Mouse (Mus musculus) stomach, embryonic 15.5 days (tissue): ENCODE results near the gene Tatdn2. TPM values are rescaled to one million over a fixed set of nuclear protein-coding genes. Genes with fewer than 3 reads are reported as not detected.
"Not testable (repeated sequence)": the region's sequence is repeated elsewhere in the genome, so short reads cannot be mapped to it uniquely, and the experiment has no call there.

ENCODE experiments used
- ATAC-seq: fragments of 200-750 bp; cut with Nextera tagmentation; 2 replicates; pipeline ENCODE4 v1.8.0; 2017; ENCODE audit warnings: low read depth, moderate number of reproducible peaks, moderate TSS enrichment; ENCODE audit not compliant: insufficient read depth, low FRiP score
- H3K27ac ChIP-seq: fragments of 300-500 bp; sonication (generic); 2 replicates; pipeline ENCODE4 v1.5.1; 2015; ENCODE audit warnings: mild to moderate bottlenecking, inconsistent platforms
- H3K27me3 ChIP-seq: fragments of 300-500 bp; sonication (generic); replicated peaks from 2 replicates; pipeline ENCODE4 v1.6.1; 2015; ENCODE audit warnings: inconsistent platforms
- H3K36me3 ChIP-seq: fragments of 300-500 bp; sonication (generic); 2 replicates; pipeline ENCODE4 v1.6.1; 2015; ENCODE audit warnings: inconsistent platforms
- H3K4me1 ChIP-seq: fragments of 300-500 bp; sonication (generic); 2 replicates; pipeline ENCODE4 v1.6.1; 2015; ENCODE audit warnings: inconsistent platforms
- H3K4me2 ChIP-seq: fragments of 300-500 bp; sonication (generic); 2 replicates; pipeline ENCODE4 v1.6.1; 2015; ENCODE audit warnings: mild to moderate bottlenecking, inconsistent platforms
- H3K4me3 ChIP-seq: fragments of 300-500 bp; sonication (generic); replicated peaks from 2 replicates; pipeline ENCODE4 v1.5.1; 2015; ENCODE audit warnings: inconsistent platforms
- H3K9ac ChIP-seq: fragments of 300-500 bp; sonication (generic); 2 replicates; pipeline ENCODE4 v1.6.1; 2015; ENCODE audit warnings: inconsistent platforms
- H3K9me3 ChIP-seq: fragments of 300-500 bp; sonication (generic); 2 replicates; pipeline ENCODE4 v1.6.1; 2016; ENCODE audit warnings: inconsistent platforms
- WGBS: fragments of 180-500 bp; shearing (Covaris S2); methylation state at CpG from one replicate; pipeline ENCODE4 v1.1.7; 2015; 5-methylcytosine and 5-hydroxymethylcytosine counted together
- polyA plus RNA-seq: library from polyadenylated mRNA; unstranded; fragments of >200 nt; fragmentation: Nextera tagmentation; extraction: Ambion mirVana; gene quantifications from 2 replicates; pipeline ENCODE4 v1.2.1, GENCODE M21; 2015

Tatdn2 gene
- polyA plus RNA-seq, 1 experiment from 2014 or later: 0.81 TPM

DNA sequence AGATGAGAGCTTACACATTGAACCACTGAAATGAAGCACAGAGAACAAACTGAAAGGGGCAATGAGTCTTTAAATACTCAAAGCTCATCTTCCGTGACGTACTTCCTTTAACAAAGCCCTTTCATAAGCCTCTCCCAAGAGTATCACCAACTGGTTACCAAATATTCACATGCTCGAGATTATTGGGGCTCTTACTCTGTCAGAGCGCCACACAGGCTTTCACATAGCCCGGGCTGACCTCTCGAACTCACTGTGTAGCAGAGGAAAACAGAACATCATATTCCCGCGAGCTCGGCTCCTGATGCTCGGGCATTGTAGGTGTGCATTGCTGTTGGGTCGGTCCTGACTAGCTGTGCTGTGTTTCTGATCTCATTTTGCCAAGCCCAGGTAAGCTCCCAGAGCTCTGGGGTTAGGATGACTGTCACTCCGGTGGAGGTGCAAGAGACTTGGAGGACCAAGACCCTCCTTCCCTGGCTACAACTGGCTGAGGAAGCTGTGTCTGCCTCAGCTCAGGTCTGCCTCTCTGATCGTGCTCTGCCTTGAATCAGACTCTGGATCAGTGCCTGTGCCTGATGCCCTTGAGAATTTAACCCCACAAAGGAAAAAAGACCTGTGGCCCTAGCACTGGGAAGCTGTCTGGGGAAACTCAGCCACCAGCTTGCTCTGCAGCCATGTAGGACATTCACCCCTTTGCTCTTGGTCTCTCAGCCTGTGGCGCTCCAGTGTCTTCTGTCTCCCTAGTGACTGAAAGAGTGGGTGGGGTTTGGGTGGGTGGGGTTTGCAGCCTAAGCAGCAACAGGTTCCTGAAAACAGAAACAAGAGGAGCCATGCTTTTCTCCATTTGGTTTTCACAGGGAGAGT lies 36.1 kb upstream of the Tatdn2 start:
- ATAC-seq: no peak

DNA sequence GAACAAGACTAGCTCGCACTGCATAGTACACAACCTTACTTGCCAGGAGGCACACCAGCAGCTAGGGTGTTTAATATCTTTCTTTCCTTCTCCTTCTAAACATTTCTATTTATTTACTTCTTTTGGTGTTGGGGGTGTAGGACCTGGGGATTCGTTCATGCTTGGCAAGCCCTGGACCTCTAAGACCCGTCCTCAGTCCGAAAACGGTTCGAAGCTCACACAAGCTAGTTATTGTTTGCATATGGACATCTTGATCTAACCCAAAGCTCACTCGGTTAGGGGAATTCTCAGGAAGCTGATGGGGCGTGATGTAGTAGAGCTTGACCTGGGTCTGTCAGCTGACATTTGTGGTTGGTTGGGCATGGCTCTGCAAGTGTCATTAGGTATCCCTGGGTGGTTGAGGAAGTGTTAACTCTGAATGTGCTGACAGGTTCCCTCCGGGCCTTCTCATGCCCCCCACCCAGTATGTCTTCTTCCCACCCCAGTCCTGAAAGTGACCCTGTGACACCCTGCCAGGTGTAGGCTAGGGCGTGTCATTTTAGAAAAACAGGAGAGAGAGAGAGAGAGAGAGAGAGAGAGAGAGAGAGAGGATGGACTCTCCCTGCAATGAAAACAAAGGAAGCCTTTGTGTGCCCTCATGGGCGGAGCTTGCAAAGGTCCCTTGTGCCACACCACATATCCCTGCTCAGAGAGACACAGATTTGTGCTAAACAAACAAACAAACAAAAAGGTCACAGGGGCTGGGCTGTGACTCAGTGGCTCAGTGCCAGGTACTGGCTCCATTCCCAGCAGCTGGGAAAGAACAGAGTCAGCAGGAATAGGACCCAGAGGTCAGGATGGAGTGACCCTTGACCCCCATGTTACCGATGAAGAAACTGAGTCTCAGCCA lies 35.3 kb upstream of the Tatdn2 start:
- peaks cover 9% of the 10 kb centered on the region; the same call in 1 of the 2 replicates for H3K4me1 ChIP-seq
- WGBS: 56% methylated on average over 12 of the region's 12 CpGs

More for the DNA sequence above, 36.1 kb upstream of the Tatdn2 start:
- no peaks in the 10 kb centered on the region for H3K27me3 ChIP-seq
- 64% methylated on average over 14 of the region's 14 CpGs for WGBS
- no peaks in the 10 kb centered on the region for H3K9me3 ChIP-seq
- H3K9ac ChIP-seq: no peak overlapping the region
- peak overlapping the region; percentile 31; the same call in 1 of the 2 replicates for H3K27ac ChIP-seq
- no peak overlapping the region for H3K4me2 ChIP-seq
- peaks cover 9% of the 10 kb centered on the region; the same call in 1 of the 2 replicates for H3K4me1 ChIP-seq
- no peak overlapping the region for H3K4me3 ChIP-seq
- H3K36me3 ChIP-seq: no peaks in the 10 kb centered on the region

DNA sequence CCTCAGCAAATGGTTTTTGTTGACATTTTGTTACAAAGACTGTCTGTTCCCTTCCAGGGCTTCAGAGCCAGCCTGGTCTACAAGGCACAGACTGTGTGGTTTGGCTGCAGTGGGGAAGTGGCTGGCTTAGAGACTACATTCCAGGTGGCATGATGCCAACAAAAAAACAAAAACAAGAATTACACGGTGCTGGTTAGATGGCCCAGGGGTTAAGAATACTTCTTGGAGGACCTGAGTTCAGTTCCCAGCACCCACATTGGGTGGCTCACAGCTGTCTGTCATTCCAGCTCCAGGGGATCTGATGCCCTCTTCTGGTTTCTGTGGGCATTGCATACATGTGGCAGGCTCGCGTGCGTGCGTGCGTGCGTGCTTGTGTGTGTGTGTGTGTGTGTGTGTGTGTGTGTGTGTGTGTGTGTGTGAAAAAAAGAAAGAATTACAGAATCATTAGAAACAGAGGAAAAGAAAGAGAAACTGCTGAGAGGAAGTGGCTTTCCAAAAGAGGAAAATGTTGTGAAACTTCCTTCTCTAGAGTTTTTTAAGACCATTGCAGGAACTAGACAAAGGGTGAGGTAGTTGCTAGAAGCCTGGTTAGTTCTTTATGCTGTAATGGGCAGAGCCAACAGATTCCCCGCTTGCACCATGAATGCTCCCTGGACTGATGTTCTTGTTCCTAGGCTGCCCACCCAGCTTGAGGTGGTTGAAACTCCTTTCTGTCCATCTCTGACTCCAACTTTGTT lies 33.7 kb upstream of the Tatdn2 start:
- no peaks in the 10 kb centered on the region for H3K27me3 ChIP-seq

More for the DNA sequence above, 35.3 kb upstream of the Tatdn2 start:
- H3K9ac ChIP-seq: no peak overlapping the region
- peak overlapping the region; percentile 31; the same call in 1 of the 2 replicates for H3K27ac ChIP-seq
- H3K36me3 ChIP-seq: no peaks in the 10 kb centered on the region
- no peaks in the 10 kb centered on the region for H3K9me3 ChIP-seq
- no peak overlapping the region for H3K4me3 ChIP-seq
- no peaks in the 10 kb centered on the region for H3K27me3 ChIP-seq
- H3K4me2 ChIP-seq: no peak overlapping the region
- ATAC-seq: peak; percentile 52

DNA sequence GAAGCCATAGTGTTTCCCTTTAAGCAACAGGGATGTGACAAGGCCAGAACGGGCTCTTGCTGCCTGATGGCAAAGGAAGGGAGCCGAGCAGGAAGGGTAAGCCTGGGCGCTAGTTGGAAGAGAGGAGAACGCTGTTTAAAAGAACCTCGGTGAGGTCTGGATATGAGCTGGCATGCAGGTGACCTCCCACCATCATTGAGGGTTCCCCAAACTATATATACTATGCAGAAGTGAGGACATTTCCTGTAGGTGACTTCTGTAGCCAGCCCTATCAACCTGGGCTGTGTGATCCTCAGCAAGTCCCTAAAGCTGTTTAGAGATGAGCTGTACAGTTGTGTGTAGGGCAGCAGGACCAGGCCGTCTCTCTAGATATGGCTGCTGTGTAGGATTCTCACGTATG lies 32.5 kb upstream of the Tatdn2 start:
- no peak overlapping the region for H3K4me3 ChIP-seq
- H3K9me3 ChIP-seq: no peaks in the 10 kb centered on the region
- peaks cover 17% of the 10 kb centered on the region for H3K4me1 ChIP-seq
- H3K36me3 ChIP-seq: no peaks in the 10 kb centered on the region
- 86% methylated on average over 7 of the region's 7 CpGs for WGBS
- H3K9ac ChIP-seq: no peak overlapping the region
- no peaks in the 10 kb centered on the region for H3K27me3 ChIP-seq
- no peak overlapping the region for H3K27ac ChIP-seq
- H3K4me2 ChIP-seq: no peak overlapping the region
- no peak for ATAC-seq

More for the DNA sequence above, 33.7 kb upstream of the Tatdn2 start:
- Histone ChIP-seq H3K9me3 (no peaks in the 10 kb centered on the region), H3K36me3 (no peaks in the 10 kb centered on the region), H3K9ac (no peak overlapping the region), H3K4me1 (peaks cover 12% of the 10 kb centered on the region; the same call in 1 of the 2 replicates), H3K4me2 (no peak overlapping the region), H3K27ac (no peak overlapping the region), H3K4me3 (no peak overlapping the region)
- ATAC-seq: no peak
- 92% methylated on average over 8 of the region's 8 CpGs for WGBS

DNA sequence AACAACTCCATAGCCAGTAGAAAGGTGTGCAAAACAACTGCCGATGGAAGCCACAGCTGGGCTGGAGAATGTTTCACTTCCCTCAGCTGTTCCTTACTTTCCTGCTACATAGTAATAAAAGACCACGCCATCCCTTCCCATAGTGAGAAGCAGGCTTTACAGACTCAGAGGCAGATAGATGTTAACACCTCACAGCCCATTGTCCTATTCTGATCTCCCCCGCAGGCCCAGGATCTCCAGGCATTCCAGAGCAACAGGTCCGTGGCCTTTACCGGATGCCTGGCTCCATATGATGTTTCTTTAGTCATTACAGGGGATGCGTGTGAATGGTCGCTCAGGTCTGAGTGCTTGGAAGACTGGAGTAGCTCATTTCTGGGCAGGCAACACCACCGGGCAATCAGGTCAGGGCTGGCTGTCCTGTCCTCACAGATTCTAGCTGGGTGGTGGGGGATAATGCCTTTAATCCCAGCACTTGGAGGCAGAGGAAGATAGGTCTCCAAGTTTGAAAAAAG lies 29.2 kb upstream of the Tatdn2 start:
- Histone ChIP-seq H3K9ac (no peak overlapping the region), H3K27ac (peak overlapping the region; percentile 57; the same call in 1 of the 2 replicates), H3K4me1 (peaks cover 10% of the 10 kb centered on the region), H3K4me2 (no peak overlapping the region), H3K27me3 (no peaks in the 10 kb centered on the region), H3K9me3 (no peaks in the 10 kb centered on the region), H3K36me3 (no peaks in the 10 kb centered on the region; the same call in 1 of the 2 replicates), H3K4me3 (no peak overlapping the region)
- no peak for ATAC-seq
- 62% methylated on average over 8 of the region's 8 CpGs for WGBS

DNA sequence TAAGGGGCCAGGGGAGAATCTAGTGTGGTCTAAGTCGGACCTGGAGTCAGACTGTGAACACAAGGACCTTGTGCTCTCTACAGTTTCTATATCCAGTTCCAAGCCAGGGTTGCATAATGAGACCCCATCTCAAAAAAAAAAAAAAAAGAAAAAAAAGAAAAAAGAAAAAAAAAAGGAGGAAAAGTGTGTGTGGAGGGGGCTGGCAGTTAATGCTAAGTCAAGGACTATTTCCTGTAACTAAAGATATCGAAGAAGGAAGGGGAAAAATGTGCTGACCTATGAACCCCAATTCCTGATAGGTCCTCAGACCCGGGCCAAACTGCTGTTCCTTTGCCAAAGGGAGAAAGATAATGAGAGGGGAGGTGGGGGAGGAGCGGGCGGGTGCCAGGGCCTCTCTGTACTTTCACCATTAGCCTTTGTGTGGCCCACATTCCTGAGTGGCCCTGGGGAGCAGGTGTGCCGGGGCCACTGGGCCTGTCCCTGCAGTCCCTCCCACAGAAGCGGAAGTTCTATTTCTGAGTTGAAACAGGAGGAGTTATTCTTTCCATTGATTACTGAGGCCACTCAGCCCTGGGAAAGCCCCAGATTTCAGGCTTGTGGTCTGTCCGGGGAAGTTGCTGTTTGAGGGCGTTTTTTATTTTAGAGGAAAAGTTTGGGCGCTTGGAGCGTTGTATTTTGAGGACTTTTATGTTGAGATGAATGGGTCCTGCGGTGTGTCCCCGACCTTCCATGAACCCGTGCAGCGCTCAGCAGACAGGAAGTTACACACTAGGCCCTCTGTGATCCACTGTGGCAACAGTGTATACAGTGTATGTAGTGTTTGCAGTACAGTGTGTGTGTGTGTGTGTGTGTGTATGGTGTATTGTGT lies 28.3 kb upstream of the Tatdn2 start:
- WGBS: 34% methylated on average over 15 of the region's 15 CpGs
- Histone ChIP-seq H3K9me3 (no peaks in the 10 kb centered on the region), H3K27ac (peak overlapping the region; percentile 87), H3K36me3 (no peaks in the 10 kb centered on the region; the same call in 1 of the 2 replicates), H3K4me1 (peaks cover 10% of the 10 kb centered on the region), H3K9ac (no peak overlapping the region), H3K4me3 (no peak overlapping the region), H3K27me3 (no peaks in the 10 kb centered on the region), H3K4me2 (peak overlapping the region; percentile 29; the same call in 1 of the 2 replicates)
- peak; percentile 90 for ATAC-seq

DNA sequence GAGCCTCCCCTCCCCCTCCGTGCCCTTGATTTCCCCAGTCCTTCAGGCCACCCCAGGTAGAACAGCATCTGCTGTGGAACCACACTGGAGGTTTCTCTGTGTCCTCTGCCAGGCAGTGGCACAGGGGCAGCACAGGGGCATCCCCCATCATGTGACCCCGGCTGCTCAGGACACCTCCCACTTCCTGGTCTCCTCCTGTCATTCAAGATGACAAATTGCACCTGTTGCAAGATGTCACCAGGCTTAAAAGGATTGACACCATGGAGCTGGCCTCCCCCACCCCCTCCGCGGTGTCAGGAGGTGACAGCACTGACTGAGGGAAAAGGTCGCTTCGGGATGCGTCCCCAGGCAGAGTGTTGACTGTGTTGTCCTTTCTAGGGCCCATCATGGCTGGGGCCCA lies 27.0 kb upstream of the Tatdn2 start:
- H3K4me2 ChIP-seq: no peak overlapping the region
- H3K27me3 ChIP-seq: no peaks in the 10 kb centered on the region
- no peaks in the 10 kb centered on the region for H3K9me3 ChIP-seq
- no peak overlapping the region for H3K4me3 ChIP-seq
- WGBS: 51% methylated on average over 7 of the region's 7 CpGs
- H3K27ac ChIP-seq: peak overlapping the region; percentile 87; the same call in 1 of the 2 replicates
- peaks cover 10% of the 10 kb centered on the region for H3K4me1 ChIP-seq
- H3K36me3 ChIP-seq: no peaks in the 10 kb centered on the region; the same call in 1 of the 2 replicates
- no peak overlapping the region for H3K9ac ChIP-seq
- ATAC-seq: no peak

DNA sequence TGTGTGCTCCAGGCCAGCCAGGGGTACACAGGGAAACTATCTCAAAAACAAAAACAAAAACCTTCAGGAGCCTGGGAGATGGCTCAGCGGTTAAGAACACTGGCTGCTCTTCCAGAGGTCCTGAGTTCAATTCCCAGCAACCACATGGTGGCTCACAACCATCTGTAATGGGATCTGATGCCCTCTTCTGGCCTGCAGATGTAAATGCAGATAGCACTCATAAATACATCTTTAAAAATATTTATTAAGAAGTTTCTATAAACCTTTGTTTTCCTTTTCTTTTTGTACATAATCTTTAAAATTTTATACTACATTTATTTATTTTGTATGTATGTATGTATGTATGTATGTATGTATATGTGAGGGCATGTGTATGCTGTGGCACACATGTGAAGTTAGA lies 24.8 kb upstream of the Tatdn2 start:
- H3K27ac ChIP-seq, ATAC-seq, H3K9ac ChIP-seq, H3K4me1 ChIP-seq, H3K4me3 ChIP-seq, H3K27me3 ChIP-seq, H3K4me2 ChIP-seq, H3K9me3 ChIP-seq, H3K36me3 ChIP-seq: not testable (repeated sequence)
- WGBS: 92% methylated on average over 1 of the region's 1 CpGs

DNA sequence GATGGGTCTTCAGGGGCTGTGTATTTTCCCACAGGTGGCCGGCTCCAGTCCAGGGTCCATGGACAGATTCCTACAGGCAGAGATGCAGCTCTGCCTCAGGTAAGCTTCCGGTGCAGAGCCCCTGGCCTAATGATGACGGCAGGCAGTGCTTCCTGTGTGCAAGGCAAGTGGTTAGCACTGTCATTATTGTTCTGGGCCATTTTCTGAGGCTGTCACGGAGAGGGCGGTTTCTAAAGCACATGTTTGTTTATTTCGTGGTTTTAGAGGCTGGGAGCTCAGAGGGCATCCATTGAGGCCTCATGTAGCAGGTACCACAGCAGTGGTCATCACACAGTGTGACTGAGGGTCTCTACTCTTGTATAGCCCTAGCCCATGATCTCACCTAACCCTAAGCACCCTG lies 23.9 kb upstream of the Tatdn2 start:
- no peak for ATAC-seq
- Histone ChIP-seq H3K9ac (no peak overlapping the region), H3K36me3 (no peaks in the 10 kb centered on the region; the same call in 1 of the 2 replicates), H3K9me3 (no peaks in the 10 kb centered on the region), H3K4me1 (peaks cover 7% of the 10 kb centered on the region), H3K4me2 (no peak overlapping the region), H3K4me3 (no peak overlapping the region), H3K27ac (no peak overlapping the region), H3K27me3 (no peaks in the 10 kb centered on the region)
- 74% methylated on average over 6 of the region's 6 CpGs for WGBS

DNA sequence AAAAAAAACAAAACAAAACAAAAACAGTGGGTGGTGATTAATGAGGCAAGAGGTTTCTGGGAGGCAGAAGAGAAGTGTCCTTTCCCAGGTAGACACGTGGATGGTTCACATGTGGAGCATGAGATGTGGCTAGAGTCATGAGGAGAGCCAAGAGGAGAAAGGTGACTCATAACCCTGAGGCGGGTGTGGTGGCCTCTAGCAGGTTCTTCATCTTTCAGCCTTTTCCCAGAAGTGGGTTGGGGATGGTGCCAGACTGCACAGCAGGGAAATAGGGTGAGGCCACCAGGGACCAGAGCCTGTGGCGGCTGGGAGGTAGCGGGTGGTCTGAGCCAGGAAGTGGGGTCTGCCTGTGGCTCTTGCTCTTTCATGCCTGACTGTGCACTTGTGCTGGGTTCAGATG lies 21.6 kb upstream of the Tatdn2 start:
- H3K27me3 ChIP-seq: no peaks in the 10 kb centered on the region
- WGBS: 80% methylated on average over 4 of the region's 4 CpGs
- ATAC-seq: no peak

More for the DNA sequence above, 21.6 kb upstream of the Tatdn2 start:
- H3K4me1 ChIP-seq: no peaks in the 10 kb centered on the region
- no peak overlapping the region for H3K4me2 ChIP-seq
- H3K4me3 ChIP-seq: no peak overlapping the region
- H3K27ac ChIP-seq: no peak overlapping the region
- no peak overlapping the region for H3K9ac ChIP-seq
- no peaks in the 10 kb centered on the region for H3K9me3 ChIP-seq
- H3K36me3 ChIP-seq: no peaks in the 10 kb centered on the region; the same call in 1 of the 2 replicates
